Mouse (Mus musculus) G1E (cell line): ENCODE results near the gene Defb35.

ENCODE experiments used
- CTCF ChIP-seq: IDR thresholded peaks from 2 replicates; pipeline ENCODE4 v1.5.1; 2012; ENCODE audit warnings: low read depth, low read length, inconsistent platforms, mixed read lengths
- GATA1 ChIP-seq: IDR thresholded peaks from 2 replicates; pipeline ENCODE4 v1.6.1; 2012; ENCODE audit warnings: borderline replicate concordance, low read length, inconsistent platforms, mixed read lengths
- POLR2AphosphoS5 ChIP-seq: IDR thresholded peaks from 2 replicates; pipeline ENCODE4 v1.6.1; 2012; ENCODE audit warnings: low read depth, low read length, inconsistent platforms; ENCODE audit not compliant: insufficient replicate concordance
- TAL1 ChIP-seq: conservative IDR thresholded peaks from 2 replicates; pipeline ENCODE4 v1.6.1; 2012; ENCODE audit warnings: low read depth, low read length, inconsistent platforms, mixed read lengths

- no peak for TF ChIP-seq CTCF
- TF ChIP-seq GATA1, result no peak
- TF ChIP-seq POLR2AphosphoS5, result no peak
- no peak for TF ChIP-seq TAL1
Observed at GRCm38 (mm10) chr8:21958414-21958813, 20.3 kb downstream of the Defb35 start, which contains the start of gene Fam90a1a.
